Mouse (Mus musculus): ENCODE data around the gene Ppp3ca. TPM values are rescaled to one million over a fixed set of nuclear protein-coding genes. Genes with fewer than 3 reads are reported as not detected.

The Ppp3ca gene
- polyA plus RNA-seq, 1 experiment: 16.8 TPM

DNA sequence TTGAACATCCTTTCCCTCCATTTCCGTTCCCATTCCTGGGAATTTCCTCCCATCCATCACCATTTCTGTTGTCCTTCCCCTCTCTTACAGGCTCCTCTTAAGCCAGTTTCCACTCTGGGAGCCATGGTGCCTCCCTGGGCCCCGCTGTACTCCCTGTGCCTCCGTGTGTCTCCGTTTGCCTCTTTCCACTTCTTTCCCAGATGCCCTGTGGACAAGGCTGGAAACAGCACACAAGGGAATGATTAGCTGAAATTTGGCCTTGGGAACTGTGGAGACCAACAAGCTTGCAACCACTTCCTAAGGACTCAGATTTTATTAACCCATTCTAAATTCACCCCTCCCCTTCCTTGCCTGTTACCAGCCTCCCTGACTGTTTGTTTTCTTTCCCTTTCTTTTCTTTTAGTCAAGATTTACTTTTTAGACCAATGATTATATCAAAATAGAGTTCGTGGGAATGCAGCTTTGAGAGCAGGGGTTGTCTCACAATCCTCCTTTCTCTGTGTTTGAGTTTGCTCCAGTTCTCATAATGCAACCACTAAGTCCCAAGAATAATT lies 93.9 kb downstream of the Ppp3ca start:
- DNase-seq (ENCODE audit: low read depth): no peak

DNA sequence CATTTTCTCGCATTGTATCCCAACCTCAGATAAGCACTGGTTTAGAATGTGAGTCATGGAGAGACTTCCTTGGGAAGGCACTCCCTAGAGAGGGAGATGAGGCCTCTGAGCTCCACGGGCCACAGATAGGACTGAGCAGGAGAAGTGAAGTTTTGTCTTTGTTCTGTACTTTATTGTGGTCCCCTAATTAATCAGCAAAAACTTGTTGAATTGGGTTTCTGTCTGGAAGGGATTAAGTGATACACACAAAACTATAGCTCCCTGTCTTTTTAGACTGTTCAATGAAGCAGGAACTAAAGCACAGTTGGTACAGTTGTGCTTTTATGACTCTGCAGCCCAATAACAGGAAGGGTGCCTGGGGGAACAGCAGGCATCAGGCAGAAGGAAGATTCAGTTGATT lies 95.6 kb downstream of the Ppp3ca start:
- no peak for DNase-seq (ENCODE audit: low read depth)

DNA sequence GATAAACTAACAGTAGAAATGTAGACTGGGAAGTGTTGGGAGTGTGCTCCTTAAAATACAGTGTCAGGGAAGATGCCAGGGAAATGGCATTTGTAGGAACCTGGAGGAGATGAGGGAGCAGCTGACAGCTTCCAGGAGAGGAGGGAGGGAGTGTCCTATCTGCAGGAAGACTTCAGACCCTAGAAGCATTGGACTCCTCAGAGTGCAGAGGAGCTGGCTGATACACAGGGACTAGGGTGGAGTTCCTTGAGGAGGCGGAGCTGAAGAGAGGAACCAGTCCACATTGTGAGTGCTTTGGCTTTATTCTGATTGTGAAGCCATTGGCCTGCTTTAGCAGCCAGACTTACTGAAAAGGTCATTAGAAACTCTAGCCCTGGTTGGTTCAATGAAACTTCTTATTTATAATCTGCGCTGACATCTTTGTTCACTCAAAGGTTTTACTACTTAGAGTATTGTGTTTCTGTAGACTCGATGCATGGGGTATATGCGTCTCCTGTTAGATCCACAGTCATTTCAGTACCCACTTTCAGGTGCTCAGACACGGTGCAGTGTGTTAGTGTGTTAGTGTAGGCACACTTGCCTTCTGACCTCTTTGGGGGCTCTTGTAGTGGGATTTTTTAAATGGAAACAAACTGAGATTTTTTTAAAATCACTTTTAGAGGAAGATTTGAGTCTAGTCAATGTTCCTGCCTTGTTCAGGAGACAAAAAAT lies 99.0 kb downstream of the Ppp3ca start:
- no peak for DNase-seq (ENCODE audit: low read depth)

DNA sequence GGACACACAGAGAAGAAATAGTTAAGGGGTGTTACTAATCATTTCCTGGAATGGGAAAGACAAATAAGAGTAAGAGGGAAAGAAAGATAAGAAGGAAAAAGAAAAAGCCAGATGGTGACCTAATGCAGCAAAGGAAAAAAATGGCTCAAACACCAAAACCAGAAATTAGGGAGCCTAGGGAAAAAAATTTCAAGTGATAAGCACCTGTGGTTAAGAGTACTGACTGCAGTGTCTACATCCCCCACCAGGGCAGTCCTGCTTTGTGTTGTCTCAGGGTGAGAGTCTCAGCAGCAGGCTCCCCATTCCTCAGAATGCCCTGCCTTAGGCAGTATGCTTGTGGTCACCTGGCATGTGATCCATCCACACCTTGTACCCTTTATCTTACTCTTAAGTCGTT lies 99.6 kb downstream of the Ppp3ca start:
- DNase-seq (ENCODE audit: low read depth): no peak

DNA sequence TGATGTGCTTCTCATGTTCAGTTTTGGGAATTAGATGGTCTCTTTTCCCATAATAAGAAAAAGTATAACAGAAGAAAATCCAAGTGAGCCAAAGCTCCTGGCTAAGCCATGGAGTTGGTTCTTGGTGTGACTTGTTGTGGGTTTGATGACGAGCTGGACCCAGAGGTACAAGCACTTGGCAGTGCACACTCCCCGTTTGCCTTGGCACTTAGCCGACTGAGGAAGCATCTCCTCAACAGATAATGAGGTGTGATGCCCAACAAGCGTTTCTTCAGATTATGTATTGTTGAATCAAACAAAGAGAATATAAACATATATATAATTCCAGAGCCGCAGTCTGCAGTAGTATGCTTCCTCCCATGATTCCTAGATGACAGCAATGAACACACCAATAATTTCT lies 101.8 kb downstream of the Ppp3ca start:
- DNase-seq (ENCODE audit: low read depth): no peak

DNA sequence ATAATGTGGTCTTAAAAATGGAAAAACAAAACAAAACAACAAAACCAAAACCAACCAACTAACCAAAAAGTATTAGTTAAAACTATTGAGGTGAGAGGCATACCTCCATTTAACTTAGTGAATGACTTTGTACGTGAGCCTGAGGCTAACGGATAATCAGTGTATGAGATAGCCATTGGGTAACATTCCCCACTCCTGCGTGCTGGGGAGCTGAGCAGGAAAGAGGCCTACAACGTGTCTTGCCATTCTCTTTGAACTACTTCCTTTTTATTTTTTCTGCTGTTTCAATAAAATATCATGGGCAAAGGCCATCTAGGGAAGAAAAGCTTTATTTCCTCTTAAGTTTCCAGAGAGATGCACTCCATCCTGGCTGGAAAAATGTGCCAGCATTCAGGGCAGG lies 103.3 kb downstream of the Ppp3ca start:
- no peak for DNase-seq (ENCODE audit: low read depth)

DNA sequence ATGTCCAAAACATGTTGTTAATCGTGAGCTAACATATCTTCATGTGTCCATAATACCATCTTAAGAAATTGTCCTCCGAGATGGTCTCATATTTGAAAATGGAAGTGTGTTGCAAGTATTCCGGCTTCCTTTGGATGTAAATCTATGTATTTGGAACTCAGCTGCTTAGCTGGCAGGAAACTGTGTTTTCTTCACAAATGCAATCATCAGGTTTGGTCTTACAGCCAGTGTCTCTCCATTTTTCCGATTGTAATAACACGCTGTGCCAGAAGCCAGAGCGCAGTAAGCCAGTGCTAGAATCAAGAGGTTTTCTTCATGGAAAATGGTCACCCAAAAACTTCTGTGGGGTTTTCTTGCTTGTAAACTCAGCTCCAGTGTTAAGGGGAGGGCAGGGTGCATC lies 104.3 kb downstream of the Ppp3ca start:
- no peak for DNase-seq (ENCODE audit: low read depth)

DNA sequence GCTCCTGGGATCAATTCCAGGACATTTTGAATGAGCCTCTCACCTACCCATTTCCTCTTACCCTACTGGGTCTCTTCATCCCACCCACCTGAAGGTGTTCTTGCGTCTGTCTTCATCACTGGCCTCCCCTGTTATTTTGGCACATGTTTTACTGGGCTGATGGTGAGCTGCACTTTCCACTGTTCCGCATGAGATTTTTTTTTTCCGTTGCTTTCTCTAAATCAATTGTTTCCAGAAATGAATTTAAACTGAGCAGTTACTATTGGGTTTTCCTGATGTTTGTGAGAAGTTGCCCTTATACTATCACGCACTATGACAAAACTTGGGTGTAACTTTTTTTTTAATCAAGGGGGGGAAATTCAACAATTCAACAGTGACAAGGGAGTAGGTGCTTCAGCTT lies 106.6 kb downstream of the Ppp3ca start:
- DNase-seq (ENCODE audit: low read depth): no peak

DNA sequence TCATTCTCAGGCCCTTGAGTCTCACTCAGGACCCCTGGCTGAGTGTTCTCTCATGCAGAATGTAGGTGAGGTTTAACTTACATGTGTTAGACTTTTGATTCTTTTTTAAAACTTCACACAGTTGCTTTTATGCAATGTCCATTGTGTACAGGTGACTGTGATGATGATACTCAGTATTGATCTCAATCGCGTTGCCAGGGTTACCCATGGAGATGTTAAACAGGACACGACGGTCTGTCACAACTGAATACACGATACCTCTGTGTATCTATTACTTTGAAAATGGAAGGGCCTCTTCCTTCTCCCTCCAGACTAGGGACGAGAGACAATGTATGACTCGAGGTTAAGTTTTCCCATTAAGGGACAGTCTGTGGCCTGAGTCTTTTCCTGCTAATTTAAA lies 107.5 kb downstream of the Ppp3ca start:
- no peak for DNase-seq (ENCODE audit: low read depth)

DNA sequence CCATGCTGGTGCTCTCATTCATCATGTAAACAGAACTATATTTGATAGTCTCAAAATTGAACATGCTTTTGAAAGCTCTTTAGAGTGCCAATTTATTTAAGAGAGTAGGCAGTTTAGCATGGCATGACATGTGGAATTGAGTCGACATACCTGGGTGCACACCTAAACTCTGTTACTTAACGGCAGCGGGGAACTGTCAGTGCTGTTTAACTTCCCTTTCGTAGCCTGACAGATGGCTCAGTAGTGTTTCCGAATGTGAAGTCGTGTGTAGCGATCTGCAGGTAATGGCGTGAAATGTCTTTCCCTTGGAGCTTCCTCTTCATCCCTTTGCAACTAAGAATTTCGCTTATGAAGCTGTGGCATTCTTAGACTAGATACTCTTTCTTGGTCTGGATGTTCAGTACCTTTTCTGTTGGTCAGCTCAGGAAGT lies 107.9 kb downstream of the Ppp3ca start:
- no peak for DNase-seq (ENCODE audit: low read depth)

DNA sequence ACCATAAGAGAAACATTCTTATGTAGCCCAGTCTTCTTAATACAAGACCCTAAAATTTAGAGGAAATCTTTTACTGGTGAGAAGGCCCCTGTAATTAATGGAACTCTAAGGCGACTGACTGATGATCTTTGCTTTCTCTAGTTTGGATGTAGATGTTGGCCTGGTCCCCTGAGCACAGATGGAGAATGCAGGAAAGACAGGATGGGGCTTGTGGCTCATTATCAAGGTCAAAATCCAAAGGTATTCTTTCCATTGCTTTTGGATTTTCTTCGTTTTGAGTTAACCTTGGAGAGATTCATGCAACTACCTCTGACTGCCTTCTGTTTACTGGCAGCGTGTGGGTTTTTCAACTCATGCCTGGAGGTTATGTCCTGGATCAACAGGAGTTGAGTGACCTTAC lies 110.4 kb downstream of the Ppp3ca start:
- no peak for DNase-seq (ENCODE audit: low read depth)

DNA sequence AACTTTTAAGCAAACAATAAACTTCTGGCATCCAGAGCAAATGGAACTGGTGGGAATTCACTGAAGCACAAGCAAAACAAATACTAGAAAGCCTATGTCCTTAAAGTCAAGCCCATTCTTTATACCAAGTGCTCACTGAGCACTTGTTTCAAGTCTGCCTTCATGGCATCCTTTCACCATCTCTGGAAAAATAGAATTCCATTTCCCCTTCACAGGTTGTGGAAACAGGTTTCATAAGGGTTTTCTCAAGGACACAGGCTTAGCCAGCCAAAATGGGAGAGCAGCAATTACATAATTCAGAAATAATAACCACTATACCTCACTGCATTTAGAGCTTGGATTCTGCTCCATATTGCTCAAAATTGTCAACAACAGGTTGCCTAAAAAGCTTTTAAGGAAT lies 112.1 kb downstream of the Ppp3ca start:
- DNase-seq (ENCODE audit: low read depth): no peak

DNA sequence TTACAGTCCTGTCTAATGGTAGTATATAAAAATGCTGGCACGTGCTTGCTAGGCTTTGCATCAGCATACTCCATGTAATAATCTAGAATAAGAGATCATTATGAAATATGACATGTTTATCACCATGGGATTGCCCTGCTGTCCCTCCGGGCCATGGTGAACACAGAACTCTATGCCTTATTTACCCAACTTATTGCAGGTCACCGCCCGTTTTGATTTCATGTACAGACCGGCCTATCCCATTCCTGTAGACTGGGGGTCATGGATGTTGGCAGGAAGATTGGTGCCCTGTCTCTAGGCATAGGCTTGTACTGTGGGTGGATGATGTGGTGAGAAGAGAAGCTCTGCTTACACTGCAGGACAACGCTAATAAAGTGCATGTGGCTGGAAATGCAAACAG lies 115.8 kb downstream of the Ppp3ca start:
- peak; percentile 83 for DNase-seq (ENCODE audit: low read depth)

DNA sequence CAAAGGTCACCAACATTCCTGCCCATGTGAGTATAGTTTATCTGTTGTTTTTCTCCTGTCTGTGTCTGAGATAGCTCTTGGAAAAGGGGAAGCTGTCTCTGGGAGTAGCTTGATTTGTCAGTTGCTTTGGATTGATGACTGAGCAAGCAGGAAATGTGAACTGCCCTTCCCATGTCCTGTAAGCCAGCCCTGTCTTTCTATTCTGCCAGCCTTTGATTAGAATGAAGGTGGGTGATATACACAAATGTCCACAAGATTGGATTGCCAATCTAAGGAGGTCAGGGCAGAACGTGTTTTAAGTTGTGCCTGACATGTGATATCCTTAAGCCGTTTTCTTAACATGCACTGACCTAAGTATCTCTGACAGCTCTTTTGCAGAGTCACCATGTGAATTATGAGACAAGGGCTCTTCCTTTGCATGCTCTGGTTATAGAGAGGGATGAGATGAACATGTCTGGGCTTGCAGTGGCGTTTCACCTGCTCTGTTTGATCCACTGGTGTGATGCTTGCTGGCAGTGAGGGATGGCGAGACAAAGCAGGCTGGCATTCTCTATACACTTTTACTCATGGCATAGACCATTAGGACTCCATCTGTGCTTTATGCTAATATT lies 120.4 kb downstream of the Ppp3ca start:
- no peak for DNase-seq (ENCODE audit: low read depth)

DNA sequence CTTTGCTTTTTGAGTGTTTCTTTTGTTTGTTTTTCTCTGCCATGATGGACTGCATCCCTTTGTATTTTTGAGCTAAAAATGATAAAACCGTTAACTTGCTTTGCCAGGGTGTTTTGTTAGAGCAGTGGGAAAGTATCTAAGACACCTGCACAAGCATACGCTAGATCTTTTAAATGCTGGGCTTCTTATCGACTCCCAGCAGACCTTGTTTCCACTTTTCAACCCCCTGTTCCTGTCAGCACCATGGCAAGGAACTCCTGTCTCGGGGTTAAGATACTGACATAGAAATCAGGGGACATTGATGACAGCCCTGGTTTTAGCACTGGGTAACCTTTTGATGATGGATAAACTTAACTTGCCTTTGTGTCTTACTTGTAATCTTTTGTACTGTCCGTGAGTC lies 121.5 kb downstream of the Ppp3ca start:
- no peak for DNase-seq (ENCODE audit: low read depth)

DNA sequence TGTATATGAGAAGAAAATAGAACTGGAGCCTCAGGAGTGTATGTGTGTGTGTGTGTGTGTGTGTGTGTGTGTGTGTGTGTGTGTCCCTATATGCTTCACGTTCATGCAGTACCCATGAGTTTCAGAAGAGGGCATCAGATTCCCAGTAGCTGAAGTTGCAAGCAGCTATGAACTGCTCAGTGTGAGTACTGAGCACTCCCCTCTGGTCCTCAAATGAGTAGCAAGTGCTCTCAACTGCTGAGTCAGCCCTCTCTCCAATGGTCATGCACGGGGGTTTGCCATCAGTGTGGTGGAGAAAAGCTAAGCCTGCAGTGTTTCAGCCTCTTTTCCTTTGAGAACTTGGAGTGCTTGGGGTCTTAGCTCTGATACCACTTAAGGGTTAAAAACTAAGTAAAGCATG lies 122.0 kb downstream of the Ppp3ca start:
- DNase-seq (ENCODE audit: low read depth): no peak

DNA sequence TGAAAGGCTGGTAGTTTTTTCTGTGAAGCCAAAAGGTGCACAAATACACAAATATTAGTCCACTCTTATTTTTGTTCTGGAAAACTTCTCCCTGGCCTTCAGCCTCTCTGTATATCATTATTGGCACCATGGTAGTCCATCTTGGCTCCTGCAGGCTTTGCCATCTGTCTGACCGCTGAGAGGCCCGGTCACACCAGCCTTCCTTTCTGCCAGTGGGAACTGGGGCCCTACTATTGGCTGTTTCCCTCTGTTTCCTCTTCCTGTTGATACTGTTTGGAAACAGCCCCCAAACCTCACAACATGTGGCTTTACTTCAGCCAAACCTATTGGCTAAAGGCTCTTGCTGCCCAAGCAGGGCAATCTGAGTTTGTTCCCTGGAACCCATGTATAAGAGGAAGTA lies 123.5 kb downstream of the Ppp3ca start:
- DNase-seq (ENCODE audit: low read depth): no peak

DNA sequence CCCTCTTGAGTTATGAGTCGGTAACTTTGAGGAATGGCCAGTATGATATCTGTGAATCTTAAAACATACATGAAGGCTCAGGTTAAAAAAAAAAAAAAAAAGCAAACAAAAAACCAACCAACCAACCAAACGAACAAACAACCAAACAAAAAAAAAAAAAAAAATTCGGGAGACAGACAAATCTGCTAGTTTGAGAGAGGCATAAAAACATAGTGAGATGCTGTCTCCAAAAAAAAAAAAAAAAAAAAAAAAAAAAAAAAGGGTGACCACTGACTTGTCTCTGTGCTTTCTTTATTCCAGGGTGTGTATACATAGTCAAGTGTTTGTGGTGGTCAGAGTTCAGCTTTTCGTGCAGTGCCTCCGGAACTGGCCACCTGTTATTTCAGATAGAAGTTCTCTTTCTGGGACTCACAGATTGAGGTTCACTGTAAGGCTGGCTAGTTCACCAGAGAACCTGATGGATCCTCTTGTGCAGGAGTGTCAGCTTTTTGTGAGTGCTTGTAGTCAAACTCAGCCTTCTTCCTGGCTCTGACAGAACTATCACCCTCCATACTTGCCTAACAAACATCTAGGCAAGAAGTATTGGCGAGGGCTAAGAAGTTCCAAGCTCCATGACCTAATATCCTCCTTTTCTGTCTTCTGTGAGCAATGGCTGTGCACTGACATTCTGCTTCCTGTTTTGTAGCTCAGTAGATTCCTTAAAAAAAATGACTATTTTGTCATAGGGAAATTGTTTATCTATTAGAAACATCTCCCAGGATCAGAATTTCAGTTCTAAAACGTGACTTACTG lies 124.7 kb downstream of the Ppp3ca start:
- DNase-seq (ENCODE audit: low read depth): no peak

DNA sequence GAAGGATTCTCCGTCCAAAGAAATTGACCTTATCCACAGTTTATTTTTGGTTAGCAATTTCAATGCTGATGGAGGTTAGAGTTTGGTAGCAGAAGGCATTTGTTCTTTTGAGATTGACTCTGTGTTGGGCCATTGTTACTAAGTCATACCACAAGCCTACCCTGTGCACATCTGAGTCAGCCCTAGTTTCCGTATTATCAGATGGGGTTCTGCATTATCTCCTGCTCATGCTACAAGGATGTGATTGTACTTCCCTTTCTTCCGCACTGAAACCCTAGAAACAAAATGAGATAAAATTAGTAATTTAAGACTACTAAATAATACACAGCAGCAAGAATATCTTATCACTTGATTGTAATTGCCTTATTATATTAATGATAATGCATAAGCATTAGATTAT lies 129.0 kb downstream of the Ppp3ca start:
- DNase-seq (ENCODE audit: low read depth): no peak

DNA sequence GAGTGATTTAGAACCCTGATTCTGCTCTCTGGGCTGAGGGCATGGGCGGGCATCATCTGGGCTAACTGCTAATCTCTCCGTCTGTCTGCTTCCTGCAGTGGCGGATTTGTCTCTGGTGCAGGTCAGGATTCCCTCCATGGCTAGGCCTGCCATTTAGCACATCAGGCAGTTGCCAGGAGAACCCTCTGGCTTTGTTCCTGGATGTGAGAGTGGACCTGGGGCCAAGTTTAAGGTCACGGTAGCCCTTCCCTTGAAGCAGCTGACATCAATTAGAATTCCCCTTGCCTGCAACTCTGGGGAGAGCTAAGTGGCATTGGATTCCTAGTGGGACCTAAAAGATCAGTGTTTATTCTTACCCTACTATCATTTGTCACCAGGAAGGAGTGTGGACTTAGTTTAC lies 132.7 kb downstream of the Ppp3ca start:
- DNase-seq (ENCODE audit: low read depth): no peak

DNA sequence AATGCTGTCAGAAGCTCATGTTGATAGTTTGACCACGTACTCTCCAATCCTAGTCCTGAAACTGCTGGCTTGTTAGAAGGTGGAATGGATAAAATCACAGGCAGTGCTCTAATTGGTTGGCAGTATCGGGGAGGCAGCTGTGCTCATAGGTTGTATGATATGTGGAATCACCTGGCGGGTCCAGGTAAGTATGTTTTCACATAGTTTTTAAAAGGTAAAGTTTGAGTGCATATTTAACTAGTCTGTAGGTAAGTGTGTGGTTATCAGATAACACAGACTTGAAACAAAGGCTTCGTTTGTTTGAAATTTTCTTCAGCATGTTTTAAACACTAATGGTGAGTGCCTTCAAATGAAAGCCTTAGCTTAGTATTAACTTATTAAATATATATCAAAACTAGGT lies 136.0 kb downstream of the Ppp3ca start:
- no peak for DNase-seq (ENCODE audit: low read depth)

DNA sequence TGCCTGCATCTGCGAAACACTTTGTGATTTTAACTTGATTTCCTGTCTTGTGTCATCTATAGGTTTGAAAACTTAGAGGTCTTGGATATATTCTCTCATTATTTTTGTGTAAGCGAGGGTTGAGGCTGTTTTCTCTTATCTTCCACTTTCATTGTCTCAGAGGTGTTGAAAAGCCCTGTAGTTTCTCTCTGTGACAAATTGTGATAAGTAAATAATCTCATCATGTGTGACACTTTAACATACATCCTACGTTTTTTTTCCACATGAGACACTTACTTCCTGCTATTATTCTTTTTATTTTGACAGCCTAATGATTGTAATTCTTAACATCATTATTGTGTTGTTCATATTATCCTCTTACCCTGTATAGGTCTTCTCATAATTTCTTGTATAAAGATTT lies 140.3 kb downstream of the Ppp3ca start:
- DNase-seq (ENCODE audit: low read depth): no peak

DNA sequence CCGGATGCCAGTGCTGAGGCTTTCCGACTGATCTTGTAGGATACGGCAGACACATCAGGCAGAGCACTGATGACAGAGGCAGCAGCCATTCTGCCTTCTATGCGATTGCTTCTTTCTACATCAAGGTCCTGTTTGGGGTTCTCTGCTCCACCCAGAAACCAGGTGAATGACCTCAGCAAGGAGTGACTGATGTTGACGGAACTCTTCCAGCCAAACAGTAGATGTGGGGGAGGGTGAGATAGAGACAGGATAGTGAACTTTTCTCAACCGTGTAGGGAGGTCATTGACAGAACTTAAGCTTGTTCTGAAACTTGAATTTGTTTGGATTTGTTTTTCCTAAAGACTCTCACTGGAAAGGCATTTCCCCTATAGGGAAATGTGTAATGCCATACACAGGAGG lies 142.2 kb downstream of the Ppp3ca start:
- no peak for DNase-seq (ENCODE audit: low read depth)

Data from gonadal fat pad, adult 2 months (tissue).